Mouse (Mus musculus): ENCODE measurements around the gene Lrrc27. TPM values are rescaled to one million over a fixed set of nuclear protein-coding genes. Genes with fewer than 3 reads are reported as not detected.

The Lrrc27 gene
- polyA plus RNA-seq, 1 experiment, result 8.3 TPM

DNA sequence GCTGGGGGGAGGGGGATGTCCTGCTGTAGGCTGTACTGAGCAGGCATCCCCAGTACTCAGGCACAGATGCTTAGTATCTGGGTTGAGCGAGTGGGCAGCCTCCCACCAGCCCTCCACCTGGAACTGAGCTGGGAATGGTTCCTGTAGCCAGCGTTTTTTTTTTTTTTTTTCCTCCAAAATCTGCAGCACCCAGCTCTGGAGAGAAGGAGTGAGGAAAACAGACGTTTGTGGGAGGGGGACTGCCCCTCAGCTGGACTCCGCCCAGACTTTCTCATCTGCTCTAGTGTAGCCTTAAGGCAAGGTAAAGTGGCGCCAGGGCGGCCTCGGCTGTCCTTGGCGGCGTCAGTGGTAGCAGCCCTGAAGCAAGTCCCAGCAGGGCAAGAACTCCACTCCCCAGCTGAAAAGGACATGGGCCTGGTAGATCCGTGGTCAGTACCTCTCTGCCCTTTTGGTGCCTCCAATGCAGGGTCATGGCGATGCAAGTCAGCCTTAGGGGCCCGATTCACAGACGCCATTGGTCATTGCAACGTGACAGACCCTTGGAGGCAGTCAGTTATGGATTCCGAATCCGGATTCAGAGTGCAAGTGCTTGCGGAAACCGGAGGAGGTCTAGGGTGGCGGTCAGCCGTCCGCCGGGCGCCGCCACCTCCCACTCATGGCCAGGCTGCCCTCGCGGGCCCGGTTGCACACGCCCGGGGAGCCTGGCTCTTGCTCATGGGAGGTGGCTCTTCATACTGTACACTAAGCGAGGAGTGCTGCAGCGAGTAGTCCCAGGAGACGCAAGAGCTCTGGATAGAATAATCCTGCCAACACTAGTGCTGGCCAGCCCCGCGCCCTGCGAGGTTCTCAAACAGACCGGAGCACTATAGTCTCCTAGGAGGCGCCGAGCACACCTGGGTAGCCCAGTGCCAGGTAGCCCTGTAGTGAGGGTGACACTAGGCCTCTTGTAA is 34.4 kb downstream of the Lrrc27 start:
- DNase-seq (ENCODE audit: low read depth), result peak; percentile 70
- TF ChIP-seq POLR2A (IDR thresholded peaks at IDR 0.05; ENCODE audit: borderline replicate concordance, extremely low read depth, insufficient read depth, insufficient read length, poor library complexity, severe bottlenecking), result no peak
- TF ChIP-seq CTCF (IDR thresholded peaks at IDR 0.05; ENCODE audit: borderline replicate concordance, extremely low read depth, insufficient read depth, insufficient read length), result no peak

DNA sequence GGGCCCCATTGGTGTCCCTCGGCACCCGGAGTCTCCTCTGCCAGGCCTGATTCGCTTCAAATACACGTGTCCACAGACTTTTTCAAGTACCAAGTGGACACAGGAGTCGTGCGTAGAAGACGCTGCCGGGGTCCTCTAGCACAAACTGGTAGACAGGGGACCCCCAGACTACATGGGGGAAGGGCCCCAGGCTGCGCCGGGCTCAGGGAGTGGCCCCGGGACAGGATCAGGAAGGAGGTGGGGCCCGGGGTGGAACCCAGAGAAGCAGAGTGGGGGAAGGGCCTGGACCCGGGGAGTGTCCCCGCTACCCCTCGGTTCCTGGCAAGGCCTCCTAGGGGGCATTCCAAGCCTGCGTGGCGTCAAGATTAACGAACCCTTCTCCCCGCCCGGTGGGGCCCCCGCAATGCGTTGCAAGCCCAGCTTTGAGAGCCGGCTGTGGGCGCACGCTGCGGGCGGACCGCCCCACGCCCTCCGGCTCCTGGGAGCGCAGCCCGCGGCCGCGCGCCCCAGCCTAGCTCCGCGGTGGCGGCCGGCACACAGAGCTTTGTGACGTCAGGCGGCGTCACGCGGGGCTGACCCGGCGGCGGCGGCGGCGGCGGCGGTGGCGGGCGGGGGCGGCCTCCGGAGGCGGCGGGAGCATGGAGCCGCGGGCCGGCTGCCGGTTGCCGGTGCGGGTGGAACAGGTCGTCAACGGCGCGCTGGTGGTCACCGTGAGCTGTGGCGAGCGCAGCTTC is 35.3 kb downstream of the Lrrc27 start, which contains the start of gene Pwwp2b:
Gene Pwwp2b (plus strand): TSS at position 602 of the 734 bp plus-strand sequence.
- peak; percentile 72 for DNase-seq (ENCODE audit: low read depth)
- no peak for TF ChIP-seq CTCF (IDR thresholded peaks at IDR 0.05; ENCODE audit: borderline replicate concordance, extremely low read depth, insufficient read depth, insufficient read length)
- TF ChIP-seq POLR2A (IDR thresholded peaks at IDR 0.05; ENCODE audit: borderline replicate concordance, extremely low read depth, insufficient read depth, insufficient read length, poor library complexity, severe bottlenecking), result peak; percentile 85

DNA sequence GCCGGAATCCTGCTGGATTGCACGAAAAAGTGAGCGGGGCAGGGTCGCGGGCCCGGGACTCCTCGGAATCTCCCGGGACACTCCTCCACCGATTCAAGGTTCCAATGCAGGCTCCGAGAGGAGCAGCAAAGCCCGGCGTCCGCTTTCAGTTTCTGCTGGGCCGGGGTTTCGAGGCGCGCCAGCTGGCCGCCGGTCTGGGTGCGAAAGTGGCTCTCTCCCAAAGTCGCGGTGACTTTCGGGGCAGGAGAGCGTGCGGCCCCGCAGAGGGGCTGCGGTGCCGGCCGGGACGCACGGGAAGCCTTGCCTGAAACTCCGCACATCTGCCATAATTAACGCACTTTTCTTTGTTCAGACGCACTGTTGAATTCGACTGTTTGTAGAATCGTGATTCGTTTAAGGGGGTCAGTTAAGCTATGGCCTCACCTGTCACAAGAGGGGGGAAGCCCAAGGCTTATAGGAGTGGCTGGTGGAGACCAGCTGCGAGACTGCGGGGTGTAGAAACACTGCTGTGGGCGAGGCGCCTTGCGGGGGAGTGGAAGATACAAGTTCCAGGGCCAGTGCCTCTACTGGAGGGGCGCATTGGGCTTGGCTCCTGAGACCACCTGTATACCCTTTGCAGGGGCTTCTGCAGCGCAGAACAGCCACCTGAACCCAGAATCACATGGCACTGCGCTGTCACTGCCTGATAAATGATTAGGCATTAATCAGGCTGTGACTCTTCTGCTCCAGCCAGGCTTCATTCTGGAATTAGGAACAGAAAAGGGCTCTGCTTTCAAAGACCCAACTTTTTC is 36.0 kb downstream of the Lrrc27 start:
- DNase-seq (ENCODE audit: low read depth), result peak; percentile 11
- TF ChIP-seq POLR2A (IDR thresholded peaks at IDR 0.05; ENCODE audit: borderline replicate concordance, extremely low read depth, insufficient read depth, insufficient read length, poor library complexity, severe bottlenecking) (no peak), CTCF (IDR thresholded peaks at IDR 0.05; ENCODE audit: borderline replicate concordance, extremely low read depth, insufficient read depth, insufficient read length) (no peak)

DNA sequence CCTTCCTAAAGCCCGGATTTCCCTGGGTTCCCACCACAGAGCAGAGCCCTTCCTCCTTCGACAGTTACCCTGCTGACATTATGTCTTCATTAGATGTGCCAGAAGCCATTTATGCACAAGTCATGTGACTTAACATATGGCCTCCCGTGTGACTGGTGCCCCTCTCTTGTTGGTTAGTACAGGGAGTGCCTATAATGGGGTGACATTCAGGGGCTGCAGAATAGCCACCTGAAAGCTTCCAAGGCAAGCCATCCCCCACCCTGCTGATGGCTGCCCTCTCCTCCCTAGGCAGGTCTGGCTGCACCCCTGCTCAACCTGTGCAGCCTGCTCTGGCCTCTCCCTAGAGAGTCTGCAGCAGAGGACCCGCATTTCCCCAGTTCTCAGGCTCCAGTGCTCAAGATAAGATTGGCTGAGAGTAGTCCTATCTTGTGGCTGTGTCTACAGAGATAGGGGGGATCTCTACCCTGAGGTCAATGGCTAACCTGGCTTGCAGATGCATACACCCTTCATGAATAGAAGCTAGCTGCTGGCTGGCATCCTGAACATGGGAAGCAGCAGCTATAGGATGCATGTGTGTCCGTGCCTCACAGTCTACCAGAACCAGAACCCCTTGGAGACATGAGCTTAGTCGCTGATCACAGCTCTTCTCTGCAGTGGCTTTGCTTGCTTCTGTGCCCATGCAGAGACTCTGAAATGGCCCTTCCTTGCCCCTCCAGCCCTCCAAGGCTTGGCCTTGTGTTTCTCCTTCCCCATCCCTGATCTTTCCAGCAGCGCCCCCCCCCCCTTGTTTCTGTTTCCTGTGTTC is 36.8 kb downstream of the Lrrc27 start:
- no peak for TF ChIP-seq POLR2A (IDR thresholded peaks at IDR 0.05; ENCODE audit: borderline replicate concordance, extremely low read depth, insufficient read depth, insufficient read length, poor library complexity, severe bottlenecking)
- TF ChIP-seq CTCF (IDR thresholded peaks at IDR 0.05; ENCODE audit: borderline replicate concordance, extremely low read depth, insufficient read depth, insufficient read length), result no peak
- DNase-seq (ENCODE audit: low read depth), result peak; percentile 56

DNA sequence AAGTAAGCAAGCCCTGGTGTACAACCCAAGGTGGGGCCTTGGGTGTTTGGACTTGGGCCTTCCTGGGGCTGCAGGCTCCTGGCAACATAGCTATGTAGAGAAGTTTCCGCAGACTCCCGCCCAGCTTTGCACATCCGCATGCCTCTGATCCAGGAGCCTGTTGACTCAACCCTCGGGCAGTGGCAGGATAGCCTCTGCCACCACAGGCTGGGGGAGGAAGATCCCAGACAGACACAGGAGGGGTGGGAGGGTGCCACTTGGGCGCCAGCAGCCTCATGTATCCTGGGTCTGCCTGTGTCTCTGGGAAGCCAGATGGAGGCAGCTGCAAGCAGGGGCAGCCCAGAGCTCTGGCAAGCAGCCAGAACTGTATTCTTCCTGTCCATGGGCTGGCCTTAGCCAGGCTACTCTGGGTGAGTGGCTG is 39.1 kb downstream of the Lrrc27 start:
- TF ChIP-seq CTCF (IDR thresholded peaks at IDR 0.05; ENCODE audit: borderline replicate concordance, extremely low read depth, insufficient read depth, insufficient read length), result no peak
- TF ChIP-seq POLR2A (IDR thresholded peaks at IDR 0.05; ENCODE audit: borderline replicate concordance, extremely low read depth, insufficient read depth, insufficient read length, poor library complexity, severe bottlenecking), result no peak
- DNase-seq (ENCODE audit: low read depth), result peak; percentile 77

DNA sequence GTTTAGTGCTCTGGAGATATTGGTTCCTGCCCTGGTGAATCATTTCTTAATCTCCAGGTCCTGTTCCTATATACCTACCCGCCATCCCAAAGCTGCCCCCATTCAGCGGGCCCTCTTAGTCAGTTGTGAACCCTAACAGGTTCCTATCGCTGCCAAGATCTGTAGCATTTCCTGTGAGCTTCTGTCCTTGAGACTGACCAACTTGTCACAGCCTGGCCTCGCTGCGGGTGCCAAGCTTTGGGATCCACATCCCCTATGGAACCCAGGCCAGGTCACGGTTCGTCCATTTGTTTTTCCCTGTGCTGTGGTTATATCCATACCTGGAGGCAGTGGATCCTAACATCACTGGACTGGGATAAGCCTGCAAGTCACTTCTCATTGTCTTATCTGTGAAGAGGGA is 39.8 kb downstream of the Lrrc27 start:
- DNase-seq (ENCODE audit: low read depth), result no peak
- TF ChIP-seq POLR2A (IDR thresholded peaks at IDR 0.05; ENCODE audit: borderline replicate concordance, extremely low read depth, insufficient read depth, insufficient read length, poor library complexity, severe bottlenecking) (no peak), CTCF (IDR thresholded peaks at IDR 0.05; ENCODE audit: borderline replicate concordance, extremely low read depth, insufficient read depth, insufficient read length) (no peak)

DNA sequence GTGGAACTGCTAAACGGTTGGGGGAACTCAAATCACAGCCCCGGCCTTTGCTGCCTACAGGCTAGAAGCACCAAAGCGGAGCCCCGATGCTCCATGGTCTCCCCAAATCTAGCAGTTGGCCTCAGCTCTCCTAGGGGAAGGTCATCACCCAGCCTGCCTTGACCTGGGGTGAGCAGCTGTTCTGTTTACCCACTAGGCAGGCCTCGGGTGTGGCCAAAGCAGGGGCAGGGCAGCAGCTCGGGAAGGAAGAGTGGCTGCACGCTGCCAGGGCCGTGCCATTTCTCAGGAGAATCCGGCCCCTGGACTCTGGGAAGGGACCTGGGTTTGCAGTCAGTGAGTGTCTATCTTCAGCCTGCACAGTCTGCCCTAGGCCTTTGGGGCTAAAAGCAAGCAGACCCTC is 40.2 kb downstream of the Lrrc27 start:
- no peak for DNase-seq (ENCODE audit: low read depth)
- TF ChIP-seq POLR2A (IDR thresholded peaks at IDR 0.05; ENCODE audit: borderline replicate concordance, extremely low read depth, insufficient read depth, insufficient read length, poor library complexity, severe bottlenecking), result no peak
- no peak for TF ChIP-seq CTCF (IDR thresholded peaks at IDR 0.05; ENCODE audit: borderline replicate concordance, extremely low read depth, insufficient read depth, insufficient read length)

DNA sequence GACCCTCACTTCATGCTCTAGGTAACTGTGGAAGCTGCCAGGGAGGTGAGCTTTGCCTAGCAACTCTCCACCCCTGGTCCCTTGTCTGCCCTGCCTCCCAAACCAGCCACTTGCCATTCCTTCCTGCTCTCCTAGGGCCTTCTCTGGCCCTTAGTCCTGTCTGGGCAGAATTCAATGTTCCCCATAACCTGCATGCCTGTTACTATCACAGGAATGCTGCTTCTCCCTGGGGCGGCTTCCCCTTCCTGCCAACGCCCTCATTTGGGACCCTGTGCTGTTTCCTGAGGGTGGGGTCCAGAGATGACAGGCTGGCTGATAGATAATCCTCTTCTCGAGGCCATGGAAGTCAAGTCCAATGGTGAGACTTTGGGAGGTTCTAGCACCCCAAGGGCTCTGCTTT is 40.7 kb downstream of the Lrrc27 start:
- TF ChIP-seq CTCF (IDR thresholded peaks at IDR 0.05; ENCODE audit: borderline replicate concordance, extremely low read depth, insufficient read depth, insufficient read length), result no peak
- TF ChIP-seq POLR2A (IDR thresholded peaks at IDR 0.05; ENCODE audit: borderline replicate concordance, extremely low read depth, insufficient read depth, insufficient read length, poor library complexity, severe bottlenecking), result no peak
- DNase-seq (ENCODE audit: low read depth), result no peak

DNA sequence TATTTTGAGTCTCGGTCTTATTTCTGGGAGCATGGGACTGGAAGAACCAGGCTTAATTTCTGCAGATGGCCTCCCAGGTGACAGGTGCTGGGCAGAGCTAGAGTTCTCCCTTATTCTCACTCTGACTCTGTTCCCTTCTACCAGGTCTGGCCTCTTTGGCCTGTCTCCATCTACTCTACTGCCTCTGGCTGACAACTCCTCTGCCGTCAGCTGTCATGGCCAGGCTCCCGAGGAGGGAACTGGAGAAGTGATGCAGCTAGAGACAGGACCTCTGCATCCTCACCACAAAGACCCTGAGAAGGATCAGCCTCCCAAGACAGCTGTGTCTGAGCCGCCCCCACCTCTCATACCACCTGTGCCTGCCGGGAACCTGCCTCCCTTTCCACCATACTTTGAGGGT is 41.8 kb downstream of the Lrrc27 start:
- TF ChIP-seq POLR2A (IDR thresholded peaks at IDR 0.05; ENCODE audit: borderline replicate concordance, extremely low read depth, insufficient read depth, insufficient read length, poor library complexity, severe bottlenecking), result no peak
- TF ChIP-seq CTCF (IDR thresholded peaks at IDR 0.05; ENCODE audit: borderline replicate concordance, extremely low read depth, insufficient read depth, insufficient read length), result no peak
- no peak for DNase-seq (ENCODE audit: low read depth)
